Mouse (Mus musculus) lung, adult 2 months (tissue): ENCODE results near the gene Aar2.

ENCODE experiments used
- CTCF ChIP-seq: fragments of 200-500 bp; IDR thresholded peaks from 2 replicates; pipeline ENCODE4 v1.5.1; 2011; ENCODE audit warnings: mild to moderate bottlenecking, low read length, control low read depth; ENCODE audit not compliant: insufficient read depth
- POLR2A ChIP-seq: fragments of 200-500 bp; IDR thresholded peaks from 2 replicates; pipeline ENCODE4 v1.6.1; 2011; ENCODE audit warnings: low read depth, mild to moderate bottlenecking, control low read depth, low read length, borderline replicate concordance; ENCODE audit errors: extremely low read depth

DNA sequence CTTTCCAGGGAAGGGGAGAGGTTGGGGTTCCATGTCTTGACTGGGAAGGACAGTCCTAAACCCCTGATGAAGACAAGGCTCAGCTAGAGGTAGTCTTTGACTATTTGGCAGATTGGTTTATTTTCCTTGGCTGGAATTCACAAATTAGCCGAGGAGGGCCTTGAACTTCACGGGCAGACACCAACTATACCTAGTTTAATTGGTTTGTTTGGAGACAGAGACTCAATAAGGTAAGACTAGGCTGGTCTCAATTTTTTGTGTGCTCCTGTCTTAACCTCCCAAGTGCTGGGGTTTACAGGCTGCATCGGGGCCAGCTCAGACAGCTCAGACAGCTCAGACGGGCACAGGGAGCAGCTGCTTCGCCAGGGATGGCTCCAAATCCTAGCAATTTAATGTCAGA is 33.1 kb downstream of the Aar2 start:
- TF ChIP-seq CTCF: no peak
- TF ChIP-seq POLR2A: no peak
